Mouse (Mus musculus): ENCODE measurements around the gene Vkorc1l1.
"Not testable (repeated sequence)": the region's sequence is repeated elsewhere in the genome, so short reads cannot be mapped to it uniquely, and the experiment has no call there.

Vkorc1l1 gene

GRCm38 (mm10) chr5:129942073-129942939, 536 bp downstream of the Vkorc1l1 start:
- DNase-seq (ENCODE audit: low read depth), result not testable (repeated sequence)

- no peak for DNase-seq (ENCODE audit: low read depth)
Observed at GRCm38 (mm10) chr5:129943402-129943801, 1.6 kb downstream of the Vkorc1l1 start.

- no peak for DNase-seq (ENCODE audit: low read depth)
Observed at GRCm38 (mm10) chr5:129947528-129948033, 5.8 kb downstream of the Vkorc1l1 start.

- no peak for DNase-seq (ENCODE audit: low read depth)
Observed at GRCm38 (mm10) chr5:129952143-129952542, 10.4 kb downstream of the Vkorc1l1 start.

GRCm38 (mm10) chr5:129954473-129955254, 12.9 kb downstream of the Vkorc1l1 start:
- DNase-seq (ENCODE audit: low read depth), result no peak

- DNase-seq (ENCODE audit: low read depth), result no peak
Observed at GRCm38 (mm10) chr5:129955792-129956191, 14.0 kb downstream of the Vkorc1l1 start.

- DNase-seq (ENCODE audit: low read depth), result no peak
Observed at GRCm38 (mm10) chr5:129963224-129963623, 21.5 kb downstream of the Vkorc1l1 start.

- no peak for DNase-seq (ENCODE audit: low read depth)
Observed at GRCm38 (mm10) chr5:129966448-129966847, 24.7 kb downstream of the Vkorc1l1 start.

GRCm38 (mm10) chr5:129968417-129968816, 26.6 kb downstream of the Vkorc1l1 start:
- no peak for DNase-seq (ENCODE audit: low read depth)

- DNase-seq (ENCODE audit: low read depth), result peak; percentile 22
Observed at GRCm38 (mm10) chr5:129971491-129971890, 29.7 kb downstream of the Vkorc1l1 start.

- no peak for DNase-seq (ENCODE audit: low read depth)
Observed at GRCm38 (mm10) chr5:129974354-129974753, 32.6 kb downstream of the Vkorc1l1 start.

GRCm38 (mm10) chr5:129974866-129975311, 33.1 kb downstream of the Vkorc1l1 start:
- DNase-seq (ENCODE audit: low read depth), result no peak

GRCm38 (mm10) chr5:129977768-129978167, 36.0 kb downstream of the Vkorc1l1 start:
- no peak for DNase-seq (ENCODE audit: low read depth)

GRCm38 (mm10) chr5:129978608-129979007, 36.8 kb downstream of the Vkorc1l1 start:
- no peak for DNase-seq (ENCODE audit: low read depth)

GRCm38 (mm10) chr5:129980216-129980615, 38.4 kb downstream of the Vkorc1l1 start:
- DNase-seq (ENCODE audit: low read depth), result no peak

GRCm38 (mm10) chr5:129989376-129989775, 47.6 kb downstream of the Vkorc1l1 start:
- DNase-seq (ENCODE audit: low read depth), result no peak

- no peak for DNase-seq (ENCODE audit: low read depth)
Observed at GRCm38 (mm10) chr5:129991898-129992297, 50.1 kb downstream of the Vkorc1l1 start.

- no peak for DNase-seq (ENCODE audit: low read depth)
Observed at GRCm38 (mm10) chr5:129993374-129993773, 51.6 kb downstream of the Vkorc1l1 start.

GRCm38 (mm10) chr5:129994989-129995388, 53.2 kb downstream of the Vkorc1l1 start:
- no peak for DNase-seq (ENCODE audit: low read depth)

GRCm38 (mm10) chr5:129997700-129998099, 55.9 kb downstream of the Vkorc1l1 start:
- no peak for DNase-seq (ENCODE audit: low read depth)

- no peak for DNase-seq (ENCODE audit: low read depth)
Observed at GRCm38 (mm10) chr5:129999097-129999496, 57.3 kb downstream of the Vkorc1l1 start.

- no peak for DNase-seq (ENCODE audit: low read depth)
Observed at GRCm38 (mm10) chr5:130000735-130001134, 59.0 kb downstream of the Vkorc1l1 start.
